Mouse (Mus musculus) liver, postnatal 0 days (tissue): Measurements from ENCODE around the gene Pgc. TPM values are rescaled to one million over a fixed set of nuclear protein-coding genes. Genes with fewer than 3 reads are reported as not detected.

Source experiments
- ATAC-seq: fragments of 200-750 bp; cut with Nextera tagmentation; 2 replicates; pipeline ENCODE4 v1.8.0; 2017; ENCODE audit warnings: mild to moderate bottlenecking, moderate library complexity
- DNase-seq: peaks from one replicate; pipeline ENCODE4 v3.0.0-alpha.2; 2016
- H3K27ac ChIP-seq: fragments of 300-500 bp; sonication (generic); 2 replicates; pipeline ENCODE4 v1.5.1; 2014; ENCODE audit warnings: antibody characterized with exemption, moderate library complexity, mild to moderate bottlenecking, low read depth
- H3K27me3 ChIP-seq: fragments of 300-500 bp; sonication (generic); 2 replicates; pipeline ENCODE4 v1.6.1; 2014; ENCODE audit warnings: low read length, control low read depth, mixed read lengths; ENCODE audit not compliant: insufficient read depth
- H3K36me3 ChIP-seq: fragments of 300-500 bp; sonication (generic); replicated peaks from 2 replicates; pipeline ENCODE4 v1.6.1; 2014; ENCODE audit warnings: mild to moderate bottlenecking, control low read depth, low read length, moderate library complexity, mixed read lengths; ENCODE audit not compliant: insufficient read depth
- H3K4me1 ChIP-seq: fragments of 300-500 bp; sonication (generic); 2 replicates; pipeline ENCODE4 v1.6.1; 2014; ENCODE audit warnings: antibody characterized with exemption, mild to moderate bottlenecking, control low read depth; ENCODE audit not compliant: insufficient read depth
- H3K4me2 ChIP-seq: fragments of 300-500 bp; sonication (generic); 2 replicates; pipeline ENCODE4 v1.6.1; 2014; ENCODE audit warnings: low read depth, mild to moderate bottlenecking, low read length, moderate library complexity, mixed read lengths
- H3K4me3 ChIP-seq: fragments of 300-500 bp; sonication (generic); 2 replicates; pipeline ENCODE4 v1.5.1; 2014; ENCODE audit warnings: low read depth, low read length
- H3K9ac ChIP-seq: fragments of 300-500 bp; sonication (generic); replicated peaks from 2 replicates; pipeline ENCODE4 v1.6.1; 2014; ENCODE audit warnings: mild to moderate bottlenecking, moderate library complexity
- H3K9me3 ChIP-seq: fragments of 300-500 bp; sonication (generic); 2 replicates; pipeline ENCODE4 v1.6.1; 2016; ENCODE audit warnings: mild to moderate bottlenecking, control low read depth, low read length, mixed read lengths
- CTCF ChIP-seq: sonication (generic); IDR thresholded peaks from 2 replicates; pipeline ENCODE4 v1.5.1; 2016; ENCODE audit warnings: antibody characterized with exemption, low read depth
- EP300 ChIP-seq: IDR thresholded peaks from 2 replicates; pipeline ENCODE4 v1.6.1; 2016; ENCODE audit warnings: antibody characterized with exemption, low read depth, mild to moderate bottlenecking
- WGBS: fragments of 180-500 bp; shearing (Covaris S2); extraction: QIAGEN DNeasy Blood & Tissue Kit; methylation state at CpG from one replicate; pipeline ENCODE4 v1.1.7; 2014; ENCODE audit not compliant: insufficient replicate concordance; 5-methylcytosine and 5-hydroxymethylcytosine counted together
- polyA plus RNA-seq: library from polyadenylated mRNA; unstranded; fragments of >200 nt; fragmentation: Nextera tagmentation; extraction: Ambion mirVana; gene quantifications from 2 replicates; pipeline ENCODE4 v1.2.1, GENCODE M21; 2015

Gene Pgc
- polyA plus RNA-seq, 1 experiment from 2014 or later = 0.15 TPM

GRCm38 (mm10) chr17:47712889-47713571, 13.6 kb upstream of the Pgc start:
- 73% methylated on average over 9 of the region's 22 CpGs for WGBS
- no peaks in the 10 kb centered on the region for H3K36me3 ChIP-seq
- no peak for DNase-seq
- no peaks in the 10 kb centered on the region for H3K4me1 ChIP-seq
- ATAC-seq = no peak
- H3K9ac ChIP-seq = no peak overlapping the region
- H3K9me3 ChIP-seq = no peaks in the 10 kb centered on the region
- H3K27me3 ChIP-seq = no peaks in the 10 kb centered on the region
- no peak overlapping the region for H3K4me3 ChIP-seq
- no peak overlapping the region for H3K27ac ChIP-seq
- TF ChIP-seq CTCF (no peak), EP300 (no peak)
- no peak overlapping the region for H3K4me2 ChIP-seq

DNA sequence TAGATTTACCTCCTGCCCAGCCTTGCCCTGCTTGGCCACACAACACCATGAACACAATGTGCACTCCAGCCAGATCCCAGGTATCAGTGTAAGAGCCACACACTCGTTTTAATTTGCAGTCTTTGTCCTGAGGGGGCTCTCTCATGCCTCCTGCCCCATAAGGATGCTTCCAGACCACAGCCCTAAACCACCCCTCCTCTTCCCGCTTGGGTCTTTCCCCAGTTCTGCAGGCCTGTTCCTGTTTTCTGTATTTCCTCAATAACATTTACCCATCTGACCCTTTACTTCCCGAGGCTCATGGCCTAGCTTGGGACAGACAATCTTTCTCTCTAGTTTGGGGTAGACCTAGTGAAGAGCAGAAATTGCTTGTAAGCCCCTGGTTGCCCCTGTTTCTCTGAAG, 11.6 kb upstream of the Pgc start:
- H3K4me1 ChIP-seq = no peaks in the 10 kb centered on the region

GRCm38 (mm10) chr17:47721183-47721582, 5.5 kb upstream of the Pgc start:
- Histone ChIP-seq H3K4me3 (no peak overlapping the region), H3K4me2 (no peak overlapping the region), H3K27me3 (no peaks in the 10 kb centered on the region), H3K9me3 (no peaks in the 10 kb centered on the region), H3K36me3 (no peaks in the 10 kb centered on the region), H3K9ac (no peak overlapping the region; the same call in 1 of the 2 replicates), H3K27ac (no peak overlapping the region), H3K4me1 (no peaks in the 10 kb centered on the region)
- TF ChIP-seq EP300 = no peak
- TF ChIP-seq CTCF = no peak
- 42% methylated on average over 4 of the region's 4 CpGs for WGBS
- DNase-seq (no peak), ATAC-seq (no peak)

More for the DNA sequence above, 11.6 kb upstream of the Pgc start:
- ATAC-seq (no peak), DNase-seq (no peak)
- no peak for TF ChIP-seq CTCF
- no peak for TF ChIP-seq EP300
- H3K27me3 ChIP-seq = no peaks in the 10 kb centered on the region
- 18% methylated on average over 3 of the region's 3 CpGs for WGBS
- no peak overlapping the region for H3K27ac ChIP-seq
- H3K4me2 ChIP-seq = no peak overlapping the region
- no peaks in the 10 kb centered on the region for H3K9me3 ChIP-seq
- H3K4me3 ChIP-seq = no peak overlapping the region
- H3K9ac ChIP-seq = no peak overlapping the region
- H3K36me3 ChIP-seq = no peaks in the 10 kb centered on the region

- TF ChIP-seq CTCF (0 out of 2 replicates have a peak, but pooled peaks have one; percentile 7), EP300 (no peak)
- no peaks in the 10 kb centered on the region for H3K27me3 ChIP-seq
- no peak overlapping the region for H3K4me2 ChIP-seq
- H3K27ac ChIP-seq = no peak overlapping the region
- H3K9me3 ChIP-seq = no peaks in the 10 kb centered on the region
- WGBS = 61% methylated on average over 24 of the region's 24 CpGs
- H3K4me1 ChIP-seq = no peaks in the 10 kb centered on the region; the same call in 1 of the 2 replicates
- DNase-seq (no peak), ATAC-seq (no peak)
- H3K36me3 ChIP-seq = no peaks in the 10 kb centered on the region
- H3K4me3 ChIP-seq = no peak overlapping the region
- H3K9ac ChIP-seq = no peak overlapping the region
Measured at GRCm38 (mm10) chr17:47730633-47731575, 4.3 kb downstream of the Pgc start.

- no peak overlapping the region for H3K9ac ChIP-seq
- H3K27me3 ChIP-seq = peaks cover 6% of the 10 kb centered on the region; the same call in 1 of the 2 replicates
- no peak for TF ChIP-seq CTCF
- 77% methylated on average over 14 of the region's 14 CpGs for WGBS
- no peaks in the 10 kb centered on the region for H3K9me3 ChIP-seq
- DNase-seq (no peak), ATAC-seq (no peak)
- H3K27ac ChIP-seq = no peak overlapping the region
- no peak overlapping the region for H3K4me2 ChIP-seq
- H3K36me3 ChIP-seq = no peaks in the 10 kb centered on the region
- peaks cover 19% of the 10 kb centered on the region for H3K4me1 ChIP-seq
- no peak overlapping the region for H3K4me3 ChIP-seq
Measured at GRCm38 (mm10) chr17:47735553-47736100, 9.0 kb downstream of the Pgc start.

GRCm38 (mm10) chr17:47736856-47737255, 10.2 kb downstream of the Pgc start, which contains the start of gene Tfeb:
TSS of gene Tfeb (plus strand) at chr17:47737030.
- peak; percentile 82 for ATAC-seq
- peak within 1 kb of the TSS; percentile 87 for H3K27ac ChIP-seq
- DNase-seq = peak; percentile 97

More at GRCm38 (mm10) chr17:47736856-47737255, 10.2 kb downstream of the Pgc start, which contains the start of gene Tfeb:
- Histone ChIP-seq H3K4me1 (peaks cover 19% of the 10 kb centered on the region), H3K4me2 (peak within 1 kb of the TSS; percentile 92), H3K9ac (peak within 1 kb of the TSS; percentile 71), H3K9me3 (no peaks in the 10 kb centered on the region), H3K36me3 (no peaks in the 10 kb centered on the region), H3K4me3 (peak within 1 kb of the TSS; percentile 77), H3K27me3 (peaks cover 6% of the 10 kb centered on the region; the same call in 1 of the 2 replicates)
- WGBS = 2% methylated on average over 36 of the region's 47 CpGs
- peak; percentile 98 for TF ChIP-seq CTCF
- TF ChIP-seq EP300 = no peak
